Mouse (Mus musculus) liver, embryonic 14.5 days (tissue): ENCODE measurements at regions not wholly inside any gene's neighbourhood (a gene's known extent, or its start where the extent isn't known, plus 50 kb on each side); places are given as distances from the start of the nearest gene placed in this dataset.

Source experiments
- CTCF ChIP-seq: IDR thresholded peaks from 2 replicates; pipeline ENCODE4 v1.5.1; 2016; ENCODE audit warnings: antibody characterized with exemption, low read depth, control low read depth
- EP300 ChIP-seq: IDR thresholded peaks from 2 replicates; pipeline ENCODE4 v1.6.1; 2016; ENCODE audit warnings: antibody characterized with exemption, low read depth

DNA sequence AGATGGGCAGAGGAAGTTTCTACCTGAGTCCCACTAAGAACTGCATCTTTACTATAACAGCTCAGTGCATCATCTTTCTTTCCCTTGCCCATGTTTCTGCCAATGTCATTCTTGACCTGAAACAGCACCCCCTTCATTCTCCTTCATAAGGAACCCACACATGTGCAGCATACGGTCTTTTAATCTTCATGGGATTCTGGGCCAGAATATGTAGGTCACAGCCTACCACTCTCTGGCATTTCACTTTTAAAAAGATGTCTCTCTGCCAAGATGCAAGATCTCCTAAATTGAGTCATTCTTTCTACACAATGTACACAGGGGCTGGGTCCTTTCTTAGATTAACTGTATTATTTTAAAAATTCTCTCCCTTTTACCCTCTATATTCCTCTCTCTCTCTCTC is 223.2 kb downstream of the Twistnb start:
- TF ChIP-seq CTCF (no peak), EP300 (no peak)
